15 mouse cellular contexts compared by ENCODE assay signal in genomic region chr15:99698533-99699085, GRCm38 (mm10). TPM values are rescaled to one million over a fixed set of nuclear protein-coding genes. Genes with fewer than 3 reads are reported as not detected.
DNase-seq lines count a peak whose midpoint lies in the region; ATAC-seq lines count a peak whose summit lies in the region.
"Had no signal": no experiment of that assay in that cellular context is flagged by ENCODE, and none has a peak within 500 bp of the region (broad histone marks: within the 10 kb centered on the region; RNA-seq: fewer than 3 reads in every experiment).

No protein-coding gene starts in this region.

- H3K4me3 ChIP-seq in forebrain, embryonic 13.5 days = no peak overlapping the region
- no peak overlapping the region for H3K4me3 ChIP-seq in forebrain, embryonic 15.5 days
- H3K4me3 ChIP-seq: limb, embryonic 12.5 days; midbrain, embryonic 13.5 days had no signal

- H3K36me3 ChIP-seq in forebrain, embryonic 13.5 days (ENCODE audit: poor library complexity, severe bottlenecking) = peaks cover 26% of the 10 kb centered on the region; the same call in 1 of the 2 replicates
- peaks cover 28% of the 10 kb centered on the region; the same call in 1 of the 2 replicates for H3K36me3 ChIP-seq in forebrain, embryonic 15.5 days

- peaks cover 25% of the 10 kb centered on the region for H3K4me1 ChIP-seq in forebrain, embryonic 13.5 days
- peaks cover 16% of the 10 kb centered on the region for H3K4me1 ChIP-seq in forebrain, embryonic 15.5 days

- no peak for ATAC-seq in forebrain, embryonic 13.5 days
- ATAC-seq in forebrain, embryonic 15.5 days (replicated peaks) = no peak
- ATAC-seq in monocyte, adult 5-6 weeks (replicated peaks; ENCODE audit: insufficient number of reproducible peaks, low FRiP score, low TSS enrichment, poor library complexity, severe bottlenecking) = 0 out of 2 replicates have a peak, but pooled peaks have one; percentile 32
- no peak for ATAC-seq in megakaryocyte-erythroid progenitor cell, adult 5-6 weeks (replicated peaks; ENCODE audit: low FRiP score, low TSS enrichment, poor library complexity, severe bottlenecking)
- ATAC-seq: forebrain, embryonic 14.5 days; hindbrain, embryonic 16.5 days; midbrain, embryonic 13.5 days had no signal

- H3K4me2 ChIP-seq in forebrain, embryonic 13.5 days = peak overlapping the region; percentile 20
- H3K4me2 ChIP-seq in forebrain, embryonic 15.5 days (replicated peaks) = no peak overlapping the region
- H3K4me2 ChIP-seq: limb, embryonic 12.5 days; lung, embryonic 14.5 days; midbrain, embryonic 13.5 days had no signal

- no peaks in the 10 kb centered on the region for H3K9me3 ChIP-seq in forebrain, embryonic 13.5 days (replicated peaks)
- no peaks in the 10 kb centered on the region for H3K9me3 ChIP-seq in forebrain, embryonic 15.5 days
- H3K9me3 ChIP-seq: limb, embryonic 12.5 days; midbrain, embryonic 13.5 days had no signal

- WGBS in forebrain, embryonic 13.5 days = 33% methylated on average over 20 of the region's 20 CpGs
- WGBS in forebrain, embryonic 15.5 days = 38% methylated on average over 20 of the region's 20 CpGs

- DNase-seq in lung, postnatal 36 days = peak; percentile 28
- no peak for DNase-seq in lung, postnatal 4 days
- peak; percentile 34 for DNase-seq in T-cell, adult 2 months (ENCODE audit: low spot score)
- no peak for DNase-seq in spleen, postnatal 10 days (ENCODE audit: low spot score in 2 of 2)
- DNase-seq: heart, adult 18-20 months; lung, embryonic 14.5 days; thymus, postnatal 4 days had no signal

- no peak overlapping the region for H3K27ac ChIP-seq in forebrain, embryonic 13.5 days
- no peak overlapping the region for H3K27ac ChIP-seq in forebrain, embryonic 15.5 days (replicated peaks)
- H3K27ac ChIP-seq: limb, embryonic 12.5 days; midbrain, embryonic 13.5 days had no signal

- H3K9ac ChIP-seq in forebrain, embryonic 13.5 days = peak overlapping the region; percentile 27; the same call in 1 of the 2 replicates
- H3K9ac ChIP-seq in forebrain, embryonic 15.5 days (replicated peaks) = no peak overlapping the region; the same call in 1 of the 2 replicates
- H3K9ac ChIP-seq: limb, embryonic 12.5 days; lung, embryonic 14.5 days; midbrain, embryonic 13.5 days had no signal

- peaks cover 19% of the 10 kb centered on the region; the same call in 1 of the 2 replicates for H3K27me3 ChIP-seq in forebrain, embryonic 13.5 days
- H3K27me3 ChIP-seq in forebrain, embryonic 15.5 days = no peaks in the 10 kb centered on the region

RNA-seq across cellular contexts. Expression of gene Smarcd1, which starts 3.3 kb away (rescaled TPM):
- 118 and 130 TPM in 2 replicates for polyA plus RNA-seq in forebrain, embryonic 13.5 days (2015; fragmentation: Nextera tagmentation; extraction: Ambion mirVana)
- 121 and 124 TPM in 2 replicates for polyA plus RNA-seq in forebrain, embryonic 15.5 days (2015; fragmentation: Nextera tagmentation; extraction: Ambion mirVana)
- total RNA-seq in monocyte, adult 5-6 weeks (2017) = 24.4 to 29.5 TPM (median 24.5 TPM) in 3 replicates
- total RNA-seq in megakaryocyte-erythroid progenitor cell, adult 5-6 weeks (2014; fragmentation: Nextera tagmentation) = 29.2 and 37.5 TPM in 2 replicates
- 10.5 and 28.6 TPM in 2 replicates for total RNA-seq in megakaryocyte-erythroid progenitor cell, adult 5-6 weeks (2017)

RNA-seq across cellular contexts. Expression of gene Gm17349, which starts 6.7 kb away (rescaled TPM):
- polyA plus RNA-seq in forebrain, embryonic 13.5 days (2015; fragmentation: Nextera tagmentation; extraction: Ambion mirVana) = not detected in 2 replicates
- polyA plus RNA-seq in forebrain, embryonic 15.5 days (2015; fragmentation: Nextera tagmentation; extraction: Ambion mirVana) = not detected in 2 replicates
- 11.3 TPM in 1 of 3 replicates, not detected in the others for total RNA-seq in monocyte, adult 5-6 weeks (2017)
- total RNA-seq in megakaryocyte-erythroid progenitor cell, adult 5-6 weeks (2014; fragmentation: Nextera tagmentation) = not detected in 2 replicates
- not detected in 2 replicates for total RNA-seq in megakaryocyte-erythroid progenitor cell, adult 5-6 weeks (2017)
- polyA plus RNA-seq: forebrain, embryonic 14.5 days; hindbrain, embryonic 16.5 days; limb, embryonic 12.5 days; lung, embryonic 14.5 days; midbrain, embryonic 13.5 days had no signal

RNA-seq across cellular contexts. Expression of gene Gpd1, which starts 18.7 kb away (rescaled TPM):
- polyA plus RNA-seq in forebrain, embryonic 13.5 days (2015; fragmentation: Nextera tagmentation; extraction: Ambion mirVana) = 1.2 and 1.3 TPM in 2 replicates
- 1.9 and 2.6 TPM in 2 replicates for polyA plus RNA-seq in forebrain, embryonic 15.5 days (2015; fragmentation: Nextera tagmentation; extraction: Ambion mirVana)
- 0.75 to 3.8 TPM in 2 of 3 replicates, not detected in the other for total RNA-seq in monocyte, adult 5-6 weeks (2017)
- total RNA-seq in megakaryocyte-erythroid progenitor cell, adult 5-6 weeks (2014; fragmentation: Nextera tagmentation) = 0.49 TPM in 1 of 2 replicates, not detected in the other
- 0.23 TPM in 1 of 2 replicates, not detected in the other for total RNA-seq in megakaryocyte-erythroid progenitor cell, adult 5-6 weeks (2017)

RNA-seq across cellular contexts. Expression of gene Cox14, which starts 26.8 kb away (rescaled TPM):
- 177 and 190 TPM in 2 replicates for polyA plus RNA-seq in forebrain, embryonic 13.5 days (2015; fragmentation: Nextera tagmentation; extraction: Ambion mirVana)
- polyA plus RNA-seq in forebrain, embryonic 15.5 days (2015; fragmentation: Nextera tagmentation; extraction: Ambion mirVana) = 175 and 190 TPM in 2 replicates
- 33.2 to 55.3 TPM (median 34.4 TPM) in 3 replicates for total RNA-seq in monocyte, adult 5-6 weeks (2017)
- total RNA-seq in megakaryocyte-erythroid progenitor cell, adult 5-6 weeks (2014; fragmentation: Nextera tagmentation) = 60.9 and 68.1 TPM in 2 replicates
- total RNA-seq in megakaryocyte-erythroid progenitor cell, adult 5-6 weeks (2017) = 17.2 and 30.4 TPM in 2 replicates

RNA-seq across cellular contexts. Expression of gene Asic1, which starts 28.4 kb away (rescaled TPM):
- polyA plus RNA-seq in forebrain, embryonic 13.5 days (2015; fragmentation: Nextera tagmentation; extraction: Ambion mirVana) = 15.1 and 17.0 TPM in 2 replicates
- polyA plus RNA-seq in forebrain, embryonic 15.5 days (2015; fragmentation: Nextera tagmentation; extraction: Ambion mirVana) = 26.0 and 30.4 TPM in 2 replicates
- total RNA-seq in monocyte, adult 5-6 weeks (2017) = not detected in 3 replicates
- total RNA-seq in megakaryocyte-erythroid progenitor cell, adult 5-6 weeks (2014; fragmentation: Nextera tagmentation) = not detected in 2 replicates
- total RNA-seq in megakaryocyte-erythroid progenitor cell, adult 5-6 weeks (2017) = 0.33 TPM in 1 of 2 replicates, not detected in the other

Comparison
In these comparisons a context has a peak if more than half of its experiments do, and no peak if none do; other contexts are left out.
1. DNase-seq: peak in lung, postnatal 36 days (single experiment) and T-cell, adult 2 months (single experiment); none in lung, postnatal 4 days (0 of 2) and spleen, postnatal 10 days (0 of 2).